Mouse (Mus musculus) thymus, adult 2 months (tissue): ENCODE data around the gene Rasa2. TPM values are rescaled to one million over a fixed set of nuclear protein-coding genes. Genes with fewer than 3 reads are reported as not detected.

Experiments
- DNase-seq: peaks from one replicate; pipeline ENCODE4 v3.0.0; 2021
- H3K27ac ChIP-seq: fragments of 200-500 bp; 2 replicates; pipeline ENCODE4 v1.5.1; 2012; ENCODE audit warnings: low read length, control low read depth; ENCODE audit not compliant: control insufficient read depth, insufficient read depth
- H3K27me3 ChIP-seq: fragments of 200-500 bp; 2 replicates; pipeline ENCODE4 v1.6.1; 2012; ENCODE audit warnings: mild to moderate bottlenecking, low read length, moderate library complexity, mixed read lengths; ENCODE audit not compliant: control insufficient read depth, insufficient read depth
- H3K36me3 ChIP-seq: fragments of 200-500 bp; 2 replicates; pipeline ENCODE4 v1.6.1; 2012; ENCODE audit warnings: mild to moderate bottlenecking, low read length, moderate library complexity; ENCODE audit not compliant: control insufficient read depth, insufficient read depth
- H3K4me1 ChIP-seq: fragments of 200-500 bp; replicated peaks from 2 replicates; pipeline ENCODE4 v1.6.1; 2012; ENCODE audit warnings: low read length; ENCODE audit not compliant: control insufficient read depth, insufficient read depth
- H3K4me3 ChIP-seq: fragments of 200-500 bp; 2 replicates; pipeline ENCODE4 v1.5.1; 2012; ENCODE audit warnings: mild to moderate bottlenecking, low read length, control low read depth, moderate library complexity; ENCODE audit not compliant: control insufficient read depth, insufficient read depth
- CTCF ChIP-seq: fragments of 200-500 bp; IDR thresholded peaks from 2 replicates; pipeline ENCODE4 v1.5.1; 2012; ENCODE audit warnings: mild to moderate bottlenecking, control low read depth, low read length, moderate library complexity, borderline replicate concordance; ENCODE audit not compliant: control insufficient read depth, poor library complexity, insufficient read depth; ENCODE audit errors: extremely low read depth
- POLR2A ChIP-seq: fragments of 200-500 bp; IDR thresholded peaks from 2 replicates; pipeline ENCODE4 v1.6.1; 2012; ENCODE audit warnings: mild to moderate bottlenecking, low read length, control low read depth, moderate library complexity; ENCODE audit not compliant: control insufficient read depth, poor library complexity, insufficient read depth; ENCODE audit errors: extremely low read depth
- WGBS: fragments of 180-500 bp; shearing (Covaris S2); methylation state at CpG from one replicate; pipeline ENCODE4 v1.1.7; 2018; 5-methylcytosine and 5-hydroxymethylcytosine counted together
- polyA plus RNA-seq: library from polyadenylated mRNA; depleted of rRNA; stranded (reverse); fragments of >200 nt; gene quantifications from 2 replicates; pipeline ENCODE4 v1.2.3, GENCODE M21; 2012; rRNA removed

Rasa2 gene
- polyA plus RNA-seq, 1 experiment: 7.4 TPM

GRCm38 (mm10) chr9:96506011-96506498, 125.4 kb downstream of the Rasa2 start:
- WGBS: 85% methylated on average over 10 of the region's 10 CpGs
- TF ChIP-seq POLR2A (no peak), CTCF (no peak)
- no peak for DNase-seq
- H3K36me3 ChIP-seq: no peaks in the 10 kb centered on the region
- no peak overlapping the region for H3K4me3 ChIP-seq
- H3K4me1 ChIP-seq: no peaks in the 10 kb centered on the region
- no peak overlapping the region for H3K27ac ChIP-seq
- H3K27me3 ChIP-seq: no peaks in the 10 kb centered on the region

- DNase-seq: no peak
- 98% methylated on average over 4 of the region's 4 CpGs for WGBS
- TF ChIP-seq CTCF: no peak
- no peak for TF ChIP-seq POLR2A
- Histone ChIP-seq H3K27me3 (no peaks in the 10 kb centered on the region), H3K4me3 (no peak overlapping the region), H3K36me3 (no peaks in the 10 kb centered on the region), H3K4me1 (no peaks in the 10 kb centered on the region), H3K27ac (no peak overlapping the region)
Measured at GRCm38 (mm10) chr9:96505156-96505555, 126.3 kb downstream of the Rasa2 start.

- Histone ChIP-seq H3K4me1 (no peaks in the 10 kb centered on the region), H3K27ac (no peak overlapping the region), H3K36me3 (no peaks in the 10 kb centered on the region), H3K27me3 (no peaks in the 10 kb centered on the region), H3K4me3 (no peak overlapping the region)
- no peak for DNase-seq
- 95% methylated on average over 17 of the region's 17 CpGs for WGBS
- TF ChIP-seq POLR2A: no peak
- no peak for TF ChIP-seq CTCF
Measured at GRCm38 (mm10) chr9:96504116-96504895, 127.1 kb downstream of the Rasa2 start.

GRCm38 (mm10) chr9:96502856-96503610, 128.4 kb downstream of the Rasa2 start:
- Histone ChIP-seq H3K4me1 (no peaks in the 10 kb centered on the region), H3K27ac (no peak overlapping the region), H3K4me3 (no peak overlapping the region), H3K27me3 (no peaks in the 10 kb centered on the region), H3K36me3 (no peaks in the 10 kb centered on the region)
- 87% methylated on average over 6 of the region's 6 CpGs for WGBS
- TF ChIP-seq POLR2A (no peak), CTCF (no peak)
- no peak for DNase-seq

- H3K27me3 ChIP-seq: no peaks in the 10 kb centered on the region
- no peak for DNase-seq
- no peaks in the 10 kb centered on the region for H3K4me1 ChIP-seq
- no peak overlapping the region for H3K4me3 ChIP-seq
- no peaks in the 10 kb centered on the region for H3K36me3 ChIP-seq
- H3K27ac ChIP-seq: no peak overlapping the region
- TF ChIP-seq POLR2A: no peak
- 67% methylated on average over 7 of the region's 7 CpGs for WGBS
Measured at GRCm38 (mm10) chr9:96501217-96501616, 130.2 kb downstream of the Rasa2 start.

GRCm38 (mm10) chr9:96493212-96493611, 138.2 kb downstream of the Rasa2 start:
- Histone ChIP-seq H3K36me3 (no peaks in the 10 kb centered on the region), H3K27ac (no peak overlapping the region), H3K27me3 (no peaks in the 10 kb centered on the region), H3K4me1 (peaks cover 2% of the 10 kb centered on the region; the same call in 1 of the 2 replicates), H3K4me3 (no peak overlapping the region)
- DNase-seq: no peak
- TF ChIP-seq POLR2A: no peak
- TF ChIP-seq CTCF: no peak
- 87% methylated on average over 3 of the region's 3 CpGs for WGBS

- H3K27me3 ChIP-seq: no peaks in the 10 kb centered on the region
- DNase-seq: peak; percentile 47
- 45% methylated on average over 12 of the region's 12 CpGs for WGBS
- no peaks in the 10 kb centered on the region for H3K36me3 ChIP-seq
- TF ChIP-seq POLR2A: no peak
- peak; percentile 86; the same call in 1 of the 2 replicates for TF ChIP-seq CTCF
- no peak overlapping the region for H3K4me3 ChIP-seq
- no peak overlapping the region for H3K27ac ChIP-seq
- peaks cover 2% of the 10 kb centered on the region; the same call in 1 of the 2 replicates for H3K4me1 ChIP-seq
Measured at GRCm38 (mm10) chr9:96491810-96492209, 139.6 kb downstream of the Rasa2 start.

Other genes starting within 250 kb of the Rasa2 start
- gene Rnf7, start 152.9 kb downstream of the Rasa2 start, polyA plus RNA-seq: 157 and 160 TPM in 2 replicates
- 0.04 and 0.08 TPM in 2 replicates for gene Gm28729, start 106.4 kb downstream of the Rasa2 start, polyA plus RNA-seq
- gene Zbtb38, start 121.2 kb upstream of the Rasa2 start, polyA plus RNA-seq: 7.2 and 9.1 TPM in 2 replicates